Mouse (Mus musculus) layer of hippocampus, adult 2 months (tissue): ENCODE measurements around the gene Elf2. TPM values are rescaled to one million over a fixed set of nuclear protein-coding genes. Genes with fewer than 3 reads are reported as not detected.
"Not testable (repeated sequence)": the region's sequence is repeated elsewhere in the genome, so short reads cannot be mapped to it uniquely, and the experiment has no call there.

Experiments used
- DNase-seq, 2 experiments: peaks; one replicate each; pipeline ENCODE4 v3.0.0; 2022; ENCODE audit warnings: low spot score in 2 of 2
- H3K27ac ChIP-seq: fragments of 200-600 bp; 2 replicates; pipeline ENCODE4 v1.8.1; 2022
- H3K4me3 ChIP-seq: fragments of 200-600 bp; 2 replicates; pipeline ENCODE4 v1.8.1; 2022; ENCODE audit warnings: mild to moderate bottlenecking
- CTCF ChIP-seq: fragments of 200-600 bp; conservative IDR thresholded peaks from 2 replicates; pipeline ENCODE4 v1.8.1; 2022; ENCODE audit warnings: antibody characterized with exemption, mild to moderate bottlenecking, moderate library complexity
- total RNA-seq, 2 experiments: library from RNA; stranded (reverse); gene quantifications; 2 replicates each; pipeline ENCODE4 v1.2.3; 2021

Gene Elf2
- total RNA-seq, 2 experiments from 2014 or later: 54.6 to 54.9 TPM

- H3K27ac ChIP-seq, H3K4me3 ChIP-seq, DNase-seq: not testable (repeated sequence)
- peak; percentile 22 for TF ChIP-seq CTCF
These were observed 14.5 kb upstream of the Elf2 start for GRCm38 (mm10) chr3:51354956-51355355.

GRCm38 (mm10) chr3:51354034-51354427 lies 13.6 kb upstream of the Elf2 start:
- Histone ChIP-seq H3K4me3 (no peak overlapping the region), H3K27ac (no peak overlapping the region)
- DNase-seq: no peak
- no peak for TF ChIP-seq CTCF

- H3K27ac ChIP-seq: no peak overlapping the region
- peak; percentile 88 for TF ChIP-seq CTCF
- peak in 1 of 2 experiments; percentile 39 for DNase-seq
- H3K4me3 ChIP-seq: no peak overlapping the region
These were observed 13.0 kb upstream of the Elf2 start for GRCm38 (mm10) chr3:51353325-51354033.

GRCm38 (mm10) chr3:51350806-51351205 lies 10.3 kb upstream of the Elf2 start:
- Histone ChIP-seq H3K4me3 (no peak overlapping the region), H3K27ac (no peak overlapping the region)
- TF ChIP-seq CTCF: no peak
- DNase-seq: no peak

GRCm38 (mm10) chr3:51348646-51349238 lies 8.3 kb upstream of the Elf2 start:
- Histone ChIP-seq H3K4me3 (no peak overlapping the region), H3K27ac (no peak overlapping the region)
- TF ChIP-seq CTCF: no peak
- no peak for DNase-seq

- not testable (repeated sequence) for DNase-seq, H3K27ac ChIP-seq, H3K4me3 ChIP-seq
- TF ChIP-seq CTCF: peak; percentile 50
These were observed 4.6 kb upstream of the Elf2 start for GRCm38 (mm10) chr3:51345017-51345416.

GRCm38 (mm10) chr3:51344182-51344581 lies 3.7 kb upstream of the Elf2 start:
- not testable (repeated sequence) for DNase-seq, H3K27ac ChIP-seq, H3K4me3 ChIP-seq

- DNase-seq: no peak
- H3K27ac ChIP-seq: no peak overlapping the region
- no peak for TF ChIP-seq CTCF
- no peak overlapping the region for H3K4me3 ChIP-seq
These were observed 2.8 kb upstream of the Elf2 start for GRCm38 (mm10) chr3:51343260-51343659.

GRCm38 (mm10) chr3:51342152-51342551 lies 1.7 kb upstream of the Elf2 start:
- DNase-seq: no peak
- TF ChIP-seq CTCF: no peak
- H3K27ac ChIP-seq: peak overlapping the region; percentile 93
- H3K4me3 ChIP-seq: peak overlapping the region; percentile 70

- peak; percentile 74 to 76 for DNase-seq
- TF ChIP-seq CTCF: no peak
- peak overlapping the region; percentile 99 for H3K27ac ChIP-seq
- H3K4me3 ChIP-seq: peak overlapping the region; percentile 70
These were observed 1.0 kb upstream of the Elf2 start for GRCm38 (mm10) chr3:51341268-51342081.

GRCm38 (mm10) chr3:51339734-51340551 lies 520 bp downstream of the Elf2 start:
- DNase-seq: peak in 1 of 2 experiments; percentile 41
- peak overlapping the region; percentile 70 for H3K4me3 ChIP-seq
- TF ChIP-seq CTCF: no peak
- H3K27ac ChIP-seq: peak overlapping the region; percentile 99

- H3K27ac ChIP-seq: peak overlapping the region; percentile 99
- H3K4me3 ChIP-seq: peak overlapping the region; percentile 70
- DNase-seq: no peak
- no peak for TF ChIP-seq CTCF
These were observed 1.1 kb downstream of the Elf2 start for GRCm38 (mm10) chr3:51339378-51339733.
